Mouse (Mus musculus): ENCODE measurements around the gene Cct3. TPM values are rescaled to one million over a fixed set of nuclear protein-coding genes. Genes with fewer than 3 reads are reported as not detected.

Cct3 gene
- polyA plus RNA-seq, 1 experiment from 2014 or later: 426 TPM

GRCm38 (mm10) chr3:88337367-88338020 lies 40.6 kb downstream of the Cct3 start:
- H3K36me3 ChIP-seq: peaks cover 10% of the 10 kb centered on the region
- 78% methylated on average over 11 of the region's 11 CpGs for WGBS
- H3K4me3 ChIP-seq (replicated peaks): peak overlapping the region; percentile 15; the same call in 1 of the 2 replicates
- H3K27me3 ChIP-seq (replicated peaks): no peaks in the 10 kb centered on the region
- H3K4me2 ChIP-seq: peak overlapping the region; percentile 71
- 0 out of 2 replicates have a peak overlapping the region, but pooled peaks have one; percentile 21 for H3K9ac ChIP-seq (replicated peaks)
- no peak for ATAC-seq (ENCODE audit: low FRiP score)
- H3K27ac ChIP-seq (replicated peaks): 0 out of 2 replicates have a peak overlapping the region, but pooled peaks have one; percentile 13
- peaks cover 34% of the 10 kb centered on the region for H3K4me1 ChIP-seq
- no peaks in the 10 kb centered on the region for H3K9me3 ChIP-seq (replicated peaks)

DNA sequence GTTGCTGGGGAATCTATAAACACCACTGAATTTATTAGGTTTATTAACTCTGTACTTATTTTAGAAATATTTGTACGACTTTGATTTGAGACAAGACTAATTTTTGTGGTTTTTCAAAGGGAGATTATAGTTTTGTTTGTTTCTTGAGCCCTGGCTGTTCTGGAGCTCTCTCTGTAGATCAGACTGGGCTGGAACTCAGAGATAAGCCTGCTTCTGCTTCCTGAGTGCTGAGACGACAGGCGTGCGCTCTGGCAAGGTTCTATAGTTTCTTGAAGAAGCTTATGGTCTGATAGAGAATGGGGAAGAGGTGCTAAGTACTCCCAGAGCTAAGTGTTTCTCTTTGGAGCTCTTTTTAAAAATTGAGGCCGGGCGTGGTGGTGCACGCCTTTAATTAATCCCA lies 41.4 kb downstream of the Cct3 start:
- no peaks in the 10 kb centered on the region for H3K27me3 ChIP-seq (replicated peaks)
- H3K36me3 ChIP-seq: peaks cover 18% of the 10 kb centered on the region
- ATAC-seq (ENCODE audit: low FRiP score): no peak
- WGBS: 94% methylated on average over 7 of the region's 7 CpGs
- no peak overlapping the region for H3K4me2 ChIP-seq
- H3K9ac ChIP-seq (replicated peaks): no peak overlapping the region
- peaks cover 34% of the 10 kb centered on the region for H3K4me1 ChIP-seq
- no peaks in the 10 kb centered on the region for H3K9me3 ChIP-seq (replicated peaks)
- H3K4me3 ChIP-seq (replicated peaks): no peak overlapping the region
- H3K27ac ChIP-seq (replicated peaks): no peak overlapping the region

- ATAC-seq (ENCODE audit: low FRiP score): no peak
- Histone ChIP-seq H3K36me3 (peaks cover 25% of the 10 kb centered on the region), H3K27me3 (replicated peaks) (no peaks in the 10 kb centered on the region), H3K27ac (replicated peaks) (no peak overlapping the region), H3K4me1 (peaks cover 34% of the 10 kb centered on the region), H3K9ac (replicated peaks) (no peak overlapping the region), H3K4me2 (no peak overlapping the region), H3K9me3 (replicated peaks) (no peaks in the 10 kb centered on the region), H3K4me3 (replicated peaks) (no peak overlapping the region)
- WGBS: 87% methylated on average over 3 of the region's 3 CpGs
Measured at GRCm38 (mm10) chr3:88339006-88339405, 42.1 kb downstream of the Cct3 start.

GRCm38 (mm10) chr3:88350732-88351131 lies 53.8 kb downstream of the Cct3 start:
- Histone ChIP-seq H3K27me3 (replicated peaks) (no peaks in the 10 kb centered on the region), H3K9ac (replicated peaks) (no peak overlapping the region), H3K4me1 (no peaks in the 10 kb centered on the region), H3K9me3 (replicated peaks) (no peaks in the 10 kb centered on the region), H3K36me3 (peaks cover 99% of the 10 kb centered on the region), H3K27ac (replicated peaks) (no peak overlapping the region), H3K4me2 (no peak overlapping the region), H3K4me3 (replicated peaks) (no peak overlapping the region)
- ATAC-seq (ENCODE audit: low FRiP score): no peak
- WGBS: 95% methylated on average over 13 of the region's 13 CpGs

DNA sequence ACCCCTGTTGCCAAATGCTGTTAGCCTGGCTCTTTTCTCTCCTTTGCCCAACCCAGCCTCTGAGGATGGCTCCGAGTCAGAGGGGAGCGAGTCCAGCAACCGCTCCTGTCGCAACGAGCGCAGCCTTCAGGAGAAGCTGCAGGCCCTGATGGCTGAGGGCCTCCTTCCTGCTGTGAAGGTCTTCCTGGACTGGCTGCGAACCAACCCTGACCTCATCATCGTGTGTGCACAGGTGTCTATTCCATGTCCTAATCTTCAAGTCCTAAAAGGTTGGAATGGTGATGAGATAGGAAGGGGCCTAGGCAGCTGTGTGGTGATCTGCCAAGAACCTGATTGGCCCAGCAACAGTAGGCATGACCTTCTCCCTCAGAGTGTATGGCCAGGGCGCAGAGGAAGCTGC lies 56.0 kb downstream of the Cct3 start:
- Histone ChIP-seq H3K9ac (replicated peaks) (no peak overlapping the region), H3K9me3 (replicated peaks) (no peaks in the 10 kb centered on the region), H3K36me3 (peaks cover 98% of the 10 kb centered on the region), H3K27me3 (replicated peaks) (no peaks in the 10 kb centered on the region), H3K4me2 (no peak overlapping the region), H3K4me3 (replicated peaks) (no peak overlapping the region), H3K4me1 (no peaks in the 10 kb centered on the region), H3K27ac (replicated peaks) (no peak overlapping the region)
- WGBS: 90% methylated on average over 9 of the region's 9 CpGs
- no peak for ATAC-seq (ENCODE audit: low FRiP score)

GRCm38 (mm10) chr3:88354396-88355165 lies 57.7 kb downstream of the Cct3 start:
- whole genome bisulfite sequencing: 95% methylated on average over 8 of the region's 8 CpGs
- H3K4me3 ChIP-seq (replicated peaks): no peak overlapping the region
- no peak overlapping the region for H3K4me2 ChIP-seq
- no peaks in the 10 kb centered on the region for H3K4me1 ChIP-seq
- no peak overlapping the region for H3K9ac ChIP-seq (replicated peaks)
- no peaks in the 10 kb centered on the region for H3K9me3 ChIP-seq (replicated peaks)
- H3K27me3 ChIP-seq (replicated peaks): no peaks in the 10 kb centered on the region
- ATAC-seq (ENCODE audit: low FRiP score): no peak
- H3K36me3 ChIP-seq: peaks cover 99% of the 10 kb centered on the region
- H3K27ac ChIP-seq (replicated peaks): no peak overlapping the region

- Histone ChIP-seq H3K27ac (replicated peaks) (no peak overlapping the region), H3K4me3 (replicated peaks) (no peak overlapping the region), H3K36me3 (peaks cover 81% of the 10 kb centered on the region), H3K9me3 (replicated peaks) (no peaks in the 10 kb centered on the region), H3K9ac (replicated peaks) (0 out of 2 replicates have a peak overlapping the region, but pooled peaks have one; percentile 10), H3K4me2 (no peak overlapping the region), H3K4me1 (no peaks in the 10 kb centered on the region), H3K27me3 (replicated peaks) (peaks cover 4% of the 10 kb centered on the region; the same call in 1 of the 2 replicates)
- 54% methylated on average over 5 of the region's 5 CpGs for WGBS
- ATAC-seq (ENCODE audit: low FRiP score): no peak
Measured at GRCm38 (mm10) chr3:88359584-88359983, 62.7 kb downstream of the Cct3 start.

GRCm38 (mm10) chr3:88359989-88360388 lies 63.1 kb downstream of the Cct3 start:
- ATAC-seq (ENCODE audit: low FRiP score): no peak
- 77% methylated on average over 3 of the region's 3 CpGs for WGBS
- Histone ChIP-seq H3K9me3 (replicated peaks) (no peaks in the 10 kb centered on the region), H3K9ac (replicated peaks) (0 out of 2 replicates have a peak overlapping the region, but pooled peaks have one; percentile 10), H3K36me3 (peaks cover 77% of the 10 kb centered on the region), H3K4me2 (no peak overlapping the region), H3K4me3 (replicated peaks) (no peak overlapping the region), H3K27ac (replicated peaks) (no peak overlapping the region), H3K4me1 (no peaks in the 10 kb centered on the region), H3K27me3 (replicated peaks) (peaks cover 8% of the 10 kb centered on the region; the same call in 1 of the 2 replicates)

GRCm38 (mm10) chr3:88361096-88361495 lies 64.2 kb downstream of the Cct3 start:
- Histone ChIP-seq H3K36me3 (peaks cover 66% of the 10 kb centered on the region), H3K9ac (replicated peaks) (no peak overlapping the region), H3K4me3 (replicated peaks) (no peak overlapping the region), H3K27ac (replicated peaks) (no peak overlapping the region), H3K4me1 (0 out of 2 replicates have a peak, but pooled peaks cover 2% of the 10 kb centered on the region), H3K9me3 (replicated peaks) (no peaks in the 10 kb centered on the region), H3K27me3 (replicated peaks) (peaks cover 17% of the 10 kb centered on the region), H3K4me2 (no peak overlapping the region)
- 70% methylated on average over 6 of the region's 6 CpGs for WGBS
- ATAC-seq (ENCODE audit: low FRiP score): no peak

DNA sequence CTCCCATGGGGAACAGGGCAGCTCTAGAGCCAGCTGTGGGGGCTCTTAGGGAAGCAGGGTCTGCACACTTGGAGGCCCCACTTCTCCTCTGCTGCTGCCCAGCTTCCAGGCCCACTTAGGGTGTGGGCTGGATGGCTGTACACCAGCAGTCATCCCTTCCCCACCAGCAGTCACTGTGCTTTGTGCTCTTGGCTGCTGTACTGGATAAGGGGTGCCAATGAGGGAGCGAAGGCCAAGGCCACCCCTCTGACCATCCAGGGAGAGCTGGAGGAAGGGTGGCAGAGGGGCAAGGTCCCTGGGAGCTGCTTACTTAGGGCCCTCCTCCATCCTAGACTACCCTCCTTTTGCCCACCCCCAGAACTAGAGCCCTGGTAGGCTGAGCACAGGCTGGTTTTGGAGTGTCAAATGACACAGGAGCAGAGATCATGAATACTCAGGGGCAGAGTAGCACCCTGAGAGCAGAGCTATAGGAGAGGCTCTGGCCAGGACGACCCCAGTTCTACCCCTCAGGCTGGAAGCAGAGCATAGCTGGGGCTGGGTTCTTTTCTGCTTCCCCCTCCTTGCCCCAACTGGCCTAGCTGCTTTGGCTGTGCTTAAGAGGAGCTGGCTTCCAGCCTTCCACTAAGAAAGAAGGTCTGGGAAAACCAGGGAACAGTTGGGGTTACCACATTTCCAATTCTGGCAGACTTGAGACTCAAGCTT lies 64.8 kb downstream of the Cct3 start:
- ATAC-seq (ENCODE audit: low FRiP score): no peak

GRCm38 (mm10) chr3:88363700-88364099 lies 66.8 kb downstream of the Cct3 start:
- 0 out of 2 replicates have a peak, but pooled peaks cover 5% of the 10 kb centered on the region for H3K4me1 ChIP-seq
- peaks cover 42% of the 10 kb centered on the region for H3K36me3 ChIP-seq
- ATAC-seq (ENCODE audit: low FRiP score): no peak
- no peaks in the 10 kb centered on the region for H3K9me3 ChIP-seq (replicated peaks)
- H3K27ac ChIP-seq (replicated peaks): no peak overlapping the region
- 61% methylated on average over 4 of the region's 4 CpGs for WGBS
- no peak overlapping the region for H3K4me3 ChIP-seq (replicated peaks)
- no peak overlapping the region for H3K4me2 ChIP-seq
- H3K9ac ChIP-seq (replicated peaks): no peak overlapping the region
- peaks cover 18% of the 10 kb centered on the region for H3K27me3 ChIP-seq (replicated peaks)

More for the DNA sequence above, 64.8 kb downstream of the Cct3 start:
- Histone ChIP-seq H3K27ac (replicated peaks) (no peak overlapping the region), H3K36me3 (peaks cover 59% of the 10 kb centered on the region), H3K4me3 (replicated peaks) (no peak overlapping the region), H3K4me1 (0 out of 2 replicates have a peak, but pooled peaks cover 3% of the 10 kb centered on the region), H3K4me2 (no peak overlapping the region), H3K27me3 (replicated peaks) (peaks cover 18% of the 10 kb centered on the region), H3K9me3 (replicated peaks) (no peaks in the 10 kb centered on the region), H3K9ac (replicated peaks) (no peak overlapping the region)
- WGBS: 94% methylated on average over 2 of the region's 2 CpGs
